Mouse (Mus musculus) midbrain, embryonic 11.5 days (tissue): ENCODE results near the gene Gja4. TPM values are rescaled to one million over a fixed set of nuclear protein-coding genes. Genes with fewer than 3 reads are reported as not detected.

Source experiments
- ATAC-seq: fragments of 200-750 bp; cut with Nextera tagmentation; 2 replicates; pipeline ENCODE4 v1.8.0; 2017; ENCODE audit warnings: moderate TSS enrichment, moderate library complexity; ENCODE audit not compliant: low FRiP score
- DNase-seq: peaks from one replicate; pipeline ENCODE4 v3.0.0; 2015; ENCODE audit warnings: low spot score; ENCODE audit errors: missing footprints
- H3K27ac ChIP-seq: fragments of 300-500 bp; sonication (generic); 2 replicates; pipeline ENCODE4 v1.5.1; 2014; ENCODE audit warnings: low read depth, low read length
- H3K27me3 ChIP-seq: fragments of 300-500 bp; sonication (generic); 2 replicates; pipeline ENCODE4 v1.6.1; 2014; ENCODE audit warnings: mild to moderate bottlenecking, low read length, moderate library complexity, mixed read lengths; ENCODE audit not compliant: control insufficient read depth, insufficient read depth
- H3K36me3 ChIP-seq: fragments of 300-500 bp; sonication (generic); 2 replicates; pipeline ENCODE4 v1.6.1; 2014; ENCODE audit warnings: mild to moderate bottlenecking, low read length, moderate library complexity, mixed read lengths; ENCODE audit not compliant: control insufficient read depth, insufficient read depth
- H3K4me1 ChIP-seq: fragments of 300-500 bp; sonication (generic); 2 replicates; pipeline ENCODE4 v1.6.1; 2014; ENCODE audit warnings: low read length; ENCODE audit not compliant: control insufficient read depth, insufficient read depth
- H3K4me2 ChIP-seq: fragments of 300-500 bp; sonication (generic); 2 replicates; pipeline ENCODE4 v1.6.1; 2014; ENCODE audit warnings: mild to moderate bottlenecking, moderate library complexity
- H3K4me3 ChIP-seq: fragments of 300-500 bp; sonication (generic); 2 replicates; pipeline ENCODE4 v1.5.1; 2014; ENCODE audit warnings: low read depth, low read length
- H3K9ac ChIP-seq: fragments of 300-500 bp; sonication (generic); 2 replicates; pipeline ENCODE4 v1.6.1; 2014; ENCODE audit warnings: low read length
- H3K9me3 ChIP-seq: fragments of 300-500 bp; sonication (generic); 2 replicates; pipeline ENCODE4 v1.6.1; 2016; ENCODE audit warnings: low read length; ENCODE audit not compliant: control insufficient read depth
- WGBS: fragments of 180-500 bp; shearing (Covaris S2); extraction: QIAGEN DNeasy Blood & Tissue Kit; methylation state at CpG from one replicate; pipeline ENCODE4 v1.1.7; 2014; 5-methylcytosine and 5-hydroxymethylcytosine counted together
- polyA plus RNA-seq: library from polyadenylated mRNA; unstranded; fragments of >200 nt; fragmentation: Nextera tagmentation; extraction: Ambion mirVana; gene quantifications from 2 replicates; pipeline ENCODE4 v1.2.1, GENCODE M21; 2014

Gene Gja4
- polyA plus RNA-seq, 1 experiment from 2014 or later, result 20.1 TPM

GRCm38 (mm10) chr4:127327749-127328148, 13.9 kb upstream of the Gja4 start:
- WGBS, result 77% methylated on average over 6 of the region's 6 CpGs
- Histone ChIP-seq H3K9me3 (no peaks in the 10 kb centered on the region), H3K27me3 (peaks cover 25% of the 10 kb centered on the region), H3K4me2 (no peak overlapping the region), H3K4me1 (peaks cover 10% of the 10 kb centered on the region), H3K9ac (no peak overlapping the region), H3K4me3 (no peak overlapping the region), H3K36me3 (no peaks in the 10 kb centered on the region), H3K27ac (no peak overlapping the region)
- DNase-seq, result no peak
- no peak for ATAC-seq

DNA sequence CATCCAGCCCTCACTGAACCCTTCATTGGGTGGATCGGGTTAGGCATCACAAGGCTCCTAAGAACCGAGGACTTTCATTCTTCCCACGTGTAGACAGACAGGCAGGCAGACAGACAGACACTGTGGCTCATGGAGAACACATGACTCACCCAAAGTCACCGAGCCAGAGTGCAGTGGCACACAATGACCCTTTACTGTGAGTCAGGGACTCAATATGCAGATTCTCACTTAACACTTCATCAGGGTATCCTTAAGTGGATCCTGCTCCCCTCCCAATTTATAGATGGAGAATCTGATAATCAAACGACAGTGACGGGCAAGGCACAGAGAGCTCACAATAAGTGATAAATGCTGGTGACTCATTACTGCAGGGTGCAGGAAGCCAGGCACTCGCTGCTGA, 13.4 kb upstream of the Gja4 start:
- H3K27me3 ChIP-seq, result peaks cover 25% of the 10 kb centered on the region
- H3K36me3 ChIP-seq, result no peaks in the 10 kb centered on the region
- peaks cover 10% of the 10 kb centered on the region for H3K4me1 ChIP-seq
- ATAC-seq (no peak), DNase-seq (no peak)
- no peak overlapping the region for H3K4me3 ChIP-seq
- H3K27ac ChIP-seq, result no peak overlapping the region
- WGBS, result 72% methylated on average over 7 of the region's 7 CpGs
- H3K9ac ChIP-seq, result no peak overlapping the region
- no peak overlapping the region for H3K4me2 ChIP-seq
- H3K9me3 ChIP-seq, result no peaks in the 10 kb centered on the region

DNA sequence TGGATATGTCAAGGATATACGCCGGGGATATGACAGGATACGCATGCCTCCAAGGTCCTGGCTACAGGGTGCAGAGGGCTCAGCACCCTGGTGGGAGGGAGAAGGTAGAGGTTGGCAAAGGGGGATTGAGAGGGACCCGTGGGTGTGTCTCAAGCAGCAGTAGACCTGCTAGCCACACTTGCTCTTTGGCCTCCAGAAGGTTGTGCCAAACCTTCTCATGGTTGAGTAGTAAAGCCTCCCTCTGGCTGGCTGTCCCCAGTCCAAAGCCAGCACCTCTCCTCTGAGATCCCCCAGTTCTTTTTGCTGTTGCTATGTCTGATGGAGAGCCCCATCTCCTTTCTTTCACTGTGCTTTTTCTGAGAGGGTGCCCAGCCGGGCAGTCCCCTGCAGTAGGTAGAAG, 11.4 kb upstream of the Gja4 start:
- Histone ChIP-seq H3K27me3 (peaks cover 7% of the 10 kb centered on the region), H3K4me2 (no peak overlapping the region), H3K27ac (no peak overlapping the region), H3K4me1 (peaks cover 3% of the 10 kb centered on the region), H3K9me3 (no peaks in the 10 kb centered on the region), H3K4me3 (no peak overlapping the region), H3K9ac (no peak overlapping the region), H3K36me3 (no peaks in the 10 kb centered on the region)
- DNase-seq (no peak), ATAC-seq (no peak)
- WGBS, result 87% methylated on average over 5 of the region's 5 CpGs

DNA sequence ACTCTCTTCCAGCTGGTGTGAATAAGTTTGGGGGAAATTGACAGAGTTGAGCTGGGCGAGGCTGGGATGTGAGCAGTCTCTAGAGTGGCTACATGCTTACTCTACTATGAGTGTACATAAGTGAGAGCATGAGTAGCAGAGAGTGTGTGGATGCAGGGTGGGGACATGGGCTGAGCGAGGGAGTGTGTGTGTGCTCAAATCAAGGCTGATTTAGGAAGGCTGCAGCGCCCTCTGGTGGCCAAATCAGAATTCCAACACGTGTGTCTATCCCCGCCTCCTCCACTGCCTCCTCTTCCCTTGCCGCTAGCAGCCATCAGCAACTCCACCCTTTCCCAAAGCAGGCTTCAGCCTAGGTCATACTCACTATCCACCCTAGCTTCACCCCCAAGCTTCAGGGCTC, 10.9 kb upstream of the Gja4 start:
- 7% methylated on average over 6 of the region's 6 CpGs for WGBS
- peaks cover 2% of the 10 kb centered on the region for H3K27me3 ChIP-seq
- peak; percentile 100 for DNase-seq
- peaks cover 2% of the 10 kb centered on the region; the same call in 1 of the 2 replicates for H3K4me1 ChIP-seq
- no peaks in the 10 kb centered on the region for H3K36me3 ChIP-seq
- H3K4me3 ChIP-seq, result no peak overlapping the region
- H3K9ac ChIP-seq, result no peak overlapping the region
- H3K27ac ChIP-seq, result no peak overlapping the region
- H3K4me2 ChIP-seq, result no peak overlapping the region
- peak; percentile 55; the same call in 1 of the 2 replicates for ATAC-seq
- H3K9me3 ChIP-seq, result no peaks in the 10 kb centered on the region

DNA sequence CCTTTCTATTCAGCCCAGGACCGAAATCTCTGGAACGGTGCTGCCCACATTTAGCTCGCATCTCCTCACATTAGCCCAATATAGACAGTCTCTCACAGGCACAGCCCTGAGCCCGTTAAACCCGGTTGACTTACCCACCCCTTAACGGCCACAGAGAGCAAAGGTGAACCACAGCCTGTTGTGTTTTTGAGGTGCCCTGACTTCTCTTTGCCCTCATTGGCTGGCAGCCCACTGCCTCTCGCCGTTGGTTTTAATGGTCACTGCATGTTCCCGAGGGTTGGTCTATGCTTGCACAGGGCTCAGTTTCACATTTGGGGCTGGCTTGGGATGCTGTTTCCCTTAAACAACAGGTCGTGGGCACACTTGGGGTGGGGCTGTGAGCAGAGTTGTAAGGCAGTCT, 10.5 kb upstream of the Gja4 start:
- 76% methylated on average over 10 of the region's 10 CpGs for WGBS
- Histone ChIP-seq H3K4me2 (no peak overlapping the region), H3K4me3 (no peak overlapping the region), H3K9ac (no peak overlapping the region), H3K27me3 (no peaks in the 10 kb centered on the region; the same call in 1 of the 2 replicates), H3K4me1 (peaks cover 2% of the 10 kb centered on the region; the same call in 1 of the 2 replicates), H3K36me3 (no peaks in the 10 kb centered on the region), H3K27ac (no peak overlapping the region), H3K9me3 (no peaks in the 10 kb centered on the region)
- ATAC-seq (no peak), DNase-seq (no peak)

DNA sequence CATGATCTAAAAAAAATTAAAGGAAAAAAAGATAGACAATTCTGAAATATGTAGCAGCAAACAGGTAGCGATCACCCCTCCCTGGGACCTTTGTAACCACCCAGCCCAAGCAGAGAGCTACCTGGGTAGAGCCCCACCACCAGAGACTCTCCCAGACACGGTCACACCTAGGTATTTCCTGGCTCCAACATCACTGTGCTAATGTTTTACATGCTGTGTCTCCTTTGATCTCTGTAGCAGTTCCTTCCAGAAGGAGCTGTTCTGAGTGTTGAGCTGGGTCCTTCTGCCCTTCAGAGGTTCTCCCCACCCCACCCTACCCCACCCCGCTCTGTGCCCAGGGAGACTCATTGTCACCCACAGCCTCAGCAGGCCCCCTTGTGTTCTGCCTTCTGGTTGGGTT, 9.8 kb upstream of the Gja4 start:
- no peak for ATAC-seq
- 83% methylated on average over 3 of the region's 3 CpGs for WGBS

GRCm38 (mm10) chr4:127319613-127320012, 5.8 kb upstream of the Gja4 start:
- no peaks in the 10 kb centered on the region for H3K27me3 ChIP-seq
- no peaks in the 10 kb centered on the region for H3K9me3 ChIP-seq
- no peak overlapping the region for H3K4me2 ChIP-seq
- DNase-seq (peak; percentile 96), ATAC-seq (peak; percentile 61; the same call in 1 of the 2 replicates)
- no peaks in the 10 kb centered on the region for H3K4me1 ChIP-seq
- H3K9ac ChIP-seq, result no peak overlapping the region
- H3K36me3 ChIP-seq, result no peaks in the 10 kb centered on the region
- no peak overlapping the region for H3K27ac ChIP-seq
- 7% methylated on average over 3 of the region's 3 CpGs for WGBS
- H3K4me3 ChIP-seq, result no peak overlapping the region

More for the DNA sequence above, 9.8 kb upstream of the Gja4 start:
- Histone ChIP-seq H3K9me3 (no peaks in the 10 kb centered on the region), H3K36me3 (no peaks in the 10 kb centered on the region), H3K4me1 (no peaks in the 10 kb centered on the region), H3K4me2 (no peak overlapping the region), H3K4me3 (no peak overlapping the region), H3K27ac (no peak overlapping the region), H3K9ac (no peak overlapping the region), H3K27me3 (no peaks in the 10 kb centered on the region; the same call in 1 of the 2 replicates)
- no peak for DNase-seq

DNA sequence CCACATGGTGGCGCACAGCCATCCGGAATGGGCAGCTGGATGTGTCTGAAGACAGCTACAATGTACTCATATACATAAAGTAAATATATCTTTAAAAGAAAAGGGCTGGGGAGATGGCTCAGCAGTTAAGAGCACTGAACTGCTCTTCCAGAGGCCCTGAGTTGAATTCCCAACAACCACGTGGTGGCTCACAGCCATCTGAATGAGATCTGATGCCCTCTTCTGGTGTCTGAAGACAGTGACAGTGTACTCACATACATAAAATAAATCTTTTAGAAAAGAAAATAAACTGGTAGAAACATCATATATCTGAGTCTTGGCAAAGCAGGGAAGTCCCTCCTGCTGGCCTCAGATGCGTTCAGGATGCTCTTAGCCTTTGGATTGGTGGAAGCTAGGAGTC, 3.3 kb upstream of the Gja4 start:
- Histone ChIP-seq H3K9ac (no peak overlapping the region), H3K4me1 (no peaks in the 10 kb centered on the region; the same call in 1 of the 2 replicates), H3K4me2 (no peak overlapping the region), H3K36me3 (no peaks in the 10 kb centered on the region), H3K27ac (no peak overlapping the region), H3K9me3 (no peaks in the 10 kb centered on the region), H3K27me3 (peaks cover 13% of the 10 kb centered on the region), H3K4me3 (no peak overlapping the region)
- no peak for ATAC-seq
- 58% methylated on average over 4 of the region's 4 CpGs for WGBS
- no peak for DNase-seq

DNA sequence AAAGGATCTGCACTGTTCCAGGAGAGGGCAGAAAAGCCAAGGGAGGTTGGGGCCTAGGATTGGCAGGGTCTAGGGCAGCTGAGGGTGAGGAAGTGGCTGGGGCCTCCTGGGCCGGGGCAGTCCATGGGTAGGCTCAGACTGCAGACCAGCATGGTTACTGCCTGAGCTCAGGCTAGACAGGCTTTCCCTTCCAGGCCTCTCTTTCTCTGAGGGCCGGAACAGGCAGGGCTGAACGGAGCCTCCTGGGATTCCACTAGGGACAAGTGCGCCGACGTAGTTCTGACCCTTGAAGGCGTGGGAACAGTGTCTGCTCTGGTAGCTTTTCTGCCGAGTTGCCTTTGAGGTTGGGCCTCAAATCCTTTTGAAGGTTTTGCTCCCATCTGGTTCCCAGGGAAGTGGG, 1.9 kb upstream of the Gja4 start:
- ATAC-seq (no peak), DNase-seq (no peak)
- Histone ChIP-seq H3K27me3 (peaks cover 15% of the 10 kb centered on the region), H3K4me1 (no peaks in the 10 kb centered on the region; the same call in 1 of the 2 replicates), H3K4me3 (no peak overlapping the region), H3K9ac (no peak overlapping the region), H3K4me2 (no peak overlapping the region), H3K36me3 (no peaks in the 10 kb centered on the region), H3K9me3 (no peaks in the 10 kb centered on the region), H3K27ac (no peak overlapping the region)
- 87% methylated on average over 8 of the region's 8 CpGs for WGBS
